25 mouse cellular contexts compared by ENCODE assay signal in genomic region chr13:43954714-43955393, GRCm38 (mm10).
DNase-seq lines count a peak whose midpoint lies in the region; ATAC-seq lines count a peak whose summit lies in the region.
"Had no signal": no experiment of that assay in that cellular context is flagged by ENCODE, and none has a peak within 500 bp of the region (broad histone marks: within the 10 kb centered on the region; RNA-seq: fewer than 3 reads in every experiment).

No protein-coding gene starts in this region.

- H3K9me3 ChIP-seq in heart, embryonic 11.5 days (replicated peaks; ENCODE audit: control insufficient read depth, low read length), result no peaks in the 10 kb centered on the region
- H3K9me3 ChIP-seq in intestine, embryonic 15.5 days, result no peaks in the 10 kb centered on the region
- no peaks in the 10 kb centered on the region for H3K9me3 ChIP-seq in kidney, embryonic 15.5 days (replicated peaks)
- H3K9me3 ChIP-seq: embryonic facial prominence, embryonic 10.5 days; forebrain, embryonic 10.5 days; heart, embryonic 13.5 days; hindbrain, embryonic 13.5 days; stomach, embryonic 15.5 days had no signal

- 83% methylated on average over 10 of the region's 10 CpGs for WGBS in heart, embryonic 11.5 days (ENCODE audit: insufficient replicate concordance)
- WGBS in intestine, embryonic 15.5 days, result 72% methylated on average over 10 of the region's 10 CpGs
- 50% methylated on average over 10 of the region's 10 CpGs for WGBS in kidney, embryonic 15.5 days
- WGBS in large intestine, adult 2 months, result 49% methylated on average over 10 of the region's 10 CpGs

- H3K4me3 ChIP-seq in heart, embryonic 11.5 days (ENCODE audit: low read depth, low read length), result no peak overlapping the region
- H3K4me3 ChIP-seq in intestine, embryonic 15.5 days (replicated peaks), result no peak overlapping the region
- no peak overlapping the region for H3K4me3 ChIP-seq in kidney, embryonic 15.5 days (replicated peaks)
- H3K4me3 ChIP-seq: embryonic facial prominence, embryonic 10.5 days; forebrain, embryonic 10.5 days; heart, embryonic 13.5 days; hindbrain, embryonic 13.5 days; layer of hippocampus, adult 2 months; stomach, embryonic 15.5 days had no signal

- H3K4me2 ChIP-seq in heart, embryonic 11.5 days, result no peak overlapping the region
- H3K4me2 ChIP-seq in intestine, embryonic 15.5 days (replicated peaks), result no peak overlapping the region
- H3K4me2 ChIP-seq in kidney, embryonic 15.5 days, result no peak overlapping the region
- H3K4me2 ChIP-seq: heart, embryonic 13.5 days; hindbrain, embryonic 13.5 days; midbrain, embryonic 11.5 days; stomach, embryonic 15.5 days had no signal

- H3K4me1 ChIP-seq in heart, embryonic 11.5 days (ENCODE audit: control insufficient read depth, insufficient read depth, low read length), result no peaks in the 10 kb centered on the region
- H3K4me1 ChIP-seq in intestine, embryonic 15.5 days (replicated peaks), result no peaks in the 10 kb centered on the region
- peaks cover 10% of the 10 kb centered on the region; the same call in 1 of the 2 replicates for H3K4me1 ChIP-seq in kidney, embryonic 15.5 days
- H3K4me1 ChIP-seq: stomach, embryonic 15.5 days had no signal

- H3K9ac ChIP-seq in heart, embryonic 11.5 days (ENCODE audit: low read depth, low read length), result no peak overlapping the region
- H3K9ac ChIP-seq in intestine, embryonic 15.5 days, result no peak overlapping the region
- H3K9ac ChIP-seq in kidney, embryonic 15.5 days, result no peak overlapping the region
- H3K9ac ChIP-seq: heart, embryonic 13.5 days; hindbrain, embryonic 13.5 days; liver, embryonic 14.5 days; stomach, embryonic 15.5 days had no signal

- no peak overlapping the region for H3K27ac ChIP-seq in heart, embryonic 11.5 days (ENCODE audit: low read depth, low read length)
- H3K27ac ChIP-seq in intestine, embryonic 15.5 days, result no peak overlapping the region
- H3K27ac ChIP-seq in kidney, embryonic 15.5 days, result no peak overlapping the region
- H3K27ac ChIP-seq: embryonic facial prominence, embryonic 10.5 days; forebrain, embryonic 10.5 days; heart, embryonic 13.5 days; hindbrain, embryonic 13.5 days; layer of hippocampus, adult 2 months; liver, embryonic 14.5 days; stomach, embryonic 15.5 days had no signal

- no peaks in the 10 kb centered on the region for H3K27me3 ChIP-seq in heart, embryonic 11.5 days (ENCODE audit: control insufficient read depth, insufficient read depth, low read length)
- no peaks in the 10 kb centered on the region for H3K27me3 ChIP-seq in intestine, embryonic 15.5 days (replicated peaks)
- no peaks in the 10 kb centered on the region for H3K27me3 ChIP-seq in kidney, embryonic 15.5 days
- H3K27me3 ChIP-seq: hindbrain, embryonic 13.5 days; stomach, embryonic 15.5 days had no signal

- ATAC-seq in heart, embryonic 11.5 days (replicated peaks; ENCODE audit: insufficient number of reproducible peaks, low FRiP score, low TSS enrichment), result no peak
- peak; percentile 84 for ATAC-seq in intestine, embryonic 15.5 days
- ATAC-seq in kidney, embryonic 15.5 days (replicated peaks; ENCODE audit: low FRiP score), result 0 out of 2 replicates have a peak, but pooled peaks have one; percentile 40
- ATAC-seq: forebrain, embryonic 16.5 days; lung, postnatal 0 days had no signal

- peak; percentile 61 for DNase-seq in heart, adult 11 months
- peak; percentile 37 for DNase-seq in large intestine, adult 2 months (ENCODE audit: low read depth, low spot score)
- no peak for DNase-seq in adipocyte (ENCODE audit: low spot score)
- DNase-seq in neural tube, embryonic 10.5 days (ENCODE audit: extremely low spot score, low spot score), result no peak
- no peak for DNase-seq in embryo, embryonic 10.5 days (ENCODE audit: low spot score)
- DNase-seq: adrenal gland, postnatal 25 days; cerebellum, adult 9-10 months; gastrocnemius, postnatal 14 days; heart, adult 18-20 months; heart, postnatal 14 days; thymus, adult 2 months; thymus, postnatal 4 days had no signal

- H3K36me3 ChIP-seq in heart, embryonic 11.5 days (ENCODE audit: control insufficient read depth, insufficient read depth, low read length), result no peaks in the 10 kb centered on the region
- no peaks in the 10 kb centered on the region for H3K36me3 ChIP-seq in intestine, embryonic 15.5 days
- H3K36me3 ChIP-seq in kidney, embryonic 15.5 days, result no peaks in the 10 kb centered on the region
- H3K36me3 ChIP-seq: embryonic facial prominence, embryonic 10.5 days; forebrain, embryonic 10.5 days; heart, embryonic 13.5 days; hindbrain, embryonic 13.5 days; stomach, embryonic 15.5 days had no signal

Comparison
In these comparisons a context has a peak if more than half of its experiments do, and no peak if none do; other contexts are left out.
1. DNase-seq: peak in heart, adult 11 months (single experiment) and large intestine, adult 2 months (single experiment); none in adipocyte (single experiment), neural tube, embryonic 10.5 days (single experiment) and embryo, embryonic 10.5 days (single experiment).